Mouse (Mus musculus) testis, adult 2 months (tissue): ENCODE results near the gene Kank1. TPM values are rescaled to one million over a fixed set of nuclear protein-coding genes. Genes with fewer than 3 reads are reported as not detected.

Source experiments
- H3K27ac ChIP-seq: fragments of 200-500 bp; 2 replicates; pipeline ENCODE4 v1.5.1; 2012; ENCODE audit warnings: low read depth, low read length; ENCODE audit not compliant: control insufficient read depth, insufficient read depth
- H3K27me3 ChIP-seq: fragments of 200-500 bp; 2 replicates; pipeline ENCODE4 v1.6.1; 2012; ENCODE audit warnings: mild to moderate bottlenecking, low read length, moderate library complexity; ENCODE audit not compliant: control insufficient read depth, insufficient read depth
- H3K36me3 ChIP-seq: fragments of 200-500 bp; 2 replicates; pipeline ENCODE4 v1.6.1; 2012; ENCODE audit warnings: mild to moderate bottlenecking, low read length; ENCODE audit not compliant: control insufficient read depth, insufficient read depth
- H3K4me1 ChIP-seq: fragments of 200-500 bp; 2 replicates; pipeline ENCODE4 v1.6.1; 2012; ENCODE audit warnings: low read length; ENCODE audit not compliant: control insufficient read depth, insufficient read depth
- H3K4me3 ChIP-seq: fragments of 200-500 bp; 2 replicates; pipeline ENCODE4 v1.5.1; 2012; ENCODE audit warnings: low read depth, mild to moderate bottlenecking, low read length, moderate library complexity, mixed read lengths; ENCODE audit not compliant: control insufficient read depth
- CTCF ChIP-seq: fragments of 200-500 bp; IDR thresholded peaks from 2 replicates; pipeline ENCODE4 v1.5.1; 2012; ENCODE audit warnings: low read depth, mild to moderate bottlenecking, inconsistent platforms, low read length, moderate library complexity; ENCODE audit not compliant: control insufficient read depth, insufficient read depth, insufficient replicate concordance
- POLR2A ChIP-seq: fragments of 200-500 bp; IDR thresholded peaks from 2 replicates; pipeline ENCODE4 v1.6.1; 2012; ENCODE audit warnings: low read depth, mild to moderate bottlenecking, inconsistent platforms, low read length, moderate library complexity; ENCODE audit not compliant: control insufficient read depth
- polyA plus RNA-seq: library from polyadenylated mRNA; depleted of rRNA; stranded (reverse); fragments of >200 nt; gene quantifications from 2 replicates; pipeline ENCODE4 v1.2.3, GENCODE M21; 2012

Gene Kank1
- polyA plus RNA-seq, 1 experiment: 11.0 TPM

DNA sequence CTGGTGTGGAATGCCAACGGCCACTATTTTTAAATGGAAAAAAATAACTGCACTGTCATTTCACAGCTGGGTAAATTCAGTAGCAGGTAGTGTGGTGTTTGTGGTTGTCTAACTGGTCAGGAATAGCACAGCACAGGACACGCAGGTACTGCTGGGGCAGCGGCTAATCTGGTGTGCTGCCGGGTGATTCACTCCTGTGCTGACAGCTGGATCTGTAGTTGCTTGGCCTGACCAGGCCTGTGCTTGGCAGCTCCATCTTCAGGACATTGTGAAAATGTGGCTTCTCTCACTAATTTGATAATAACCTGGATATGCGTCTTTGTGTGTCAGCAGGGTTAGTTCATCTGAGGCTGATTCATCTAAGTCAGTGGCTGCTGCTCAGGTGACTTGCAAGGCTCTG, 189.7 kb downstream of the Kank1 start:
- TF ChIP-seq POLR2A (no peak), CTCF (no peak)
- Histone ChIP-seq H3K27me3 (no peaks in the 10 kb centered on the region), H3K4me3 (no peak overlapping the region), H3K27ac (no peak overlapping the region), H3K4me1 (no peaks in the 10 kb centered on the region), H3K36me3 (no peaks in the 10 kb centered on the region)

DNA sequence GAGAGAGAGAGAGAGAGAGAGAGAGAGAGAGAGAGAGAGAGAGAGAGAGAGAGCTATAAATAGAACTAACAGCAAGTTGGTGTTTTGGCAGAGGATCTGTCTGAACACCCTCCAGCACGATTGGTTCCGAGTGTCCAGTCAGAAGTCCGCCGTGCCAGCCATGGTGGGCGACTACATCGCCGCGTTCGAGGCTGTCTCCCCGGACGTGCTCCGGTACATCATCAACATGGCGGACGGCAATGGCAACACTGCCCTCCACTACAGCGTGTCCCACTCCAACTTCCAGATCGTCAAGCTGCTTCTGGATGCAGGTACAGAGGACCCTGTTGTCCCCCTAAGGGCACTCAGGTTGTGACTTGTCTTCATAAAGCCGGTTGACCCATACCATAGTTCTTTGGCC, 191.1 kb downstream of the Kank1 start:
- H3K4me1 ChIP-seq: no peaks in the 10 kb centered on the region
- H3K36me3 ChIP-seq: no peaks in the 10 kb centered on the region
- TF ChIP-seq CTCF: no peak
- TF ChIP-seq POLR2A: no peak
- H3K27me3 ChIP-seq: no peaks in the 10 kb centered on the region
- no peak overlapping the region for H3K4me3 ChIP-seq
- no peak overlapping the region for H3K27ac ChIP-seq

DNA sequence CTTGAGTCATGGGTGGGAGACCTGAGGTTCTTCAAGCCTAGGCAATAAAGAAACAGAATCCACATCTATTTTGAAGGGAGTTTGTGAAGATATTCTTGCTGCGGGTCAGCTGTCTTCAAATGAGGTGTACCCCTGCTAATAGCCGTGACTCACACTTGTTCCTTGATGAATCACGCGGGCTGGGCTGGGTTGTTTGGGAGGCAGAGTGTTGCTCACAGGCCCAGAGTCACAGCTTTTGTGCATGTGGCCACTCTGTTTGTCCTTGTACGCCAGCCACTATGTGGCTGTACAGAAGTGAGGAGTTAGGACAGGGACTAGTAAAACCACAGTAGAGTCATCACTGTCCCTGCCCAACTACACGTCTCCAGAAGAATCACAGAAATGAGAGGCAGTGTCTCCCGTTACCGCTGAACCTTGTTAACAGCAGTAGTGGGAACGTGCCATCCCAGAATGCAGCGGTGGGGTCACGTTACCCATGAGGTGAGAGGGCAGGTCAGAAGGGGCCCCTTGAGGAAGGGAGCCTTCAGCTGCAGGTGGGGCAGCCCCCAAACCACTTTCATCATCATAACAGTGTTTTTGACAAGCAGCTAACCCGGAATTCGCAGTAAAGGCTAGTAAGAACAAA, 191.7 kb downstream of the Kank1 start:
- TF ChIP-seq CTCF: no peak
- no peak for TF ChIP-seq POLR2A
- no peaks in the 10 kb centered on the region for H3K4me1 ChIP-seq
- H3K27ac ChIP-seq: no peak overlapping the region
- no peaks in the 10 kb centered on the region for H3K36me3 ChIP-seq
- H3K4me3 ChIP-seq: no peak overlapping the region
- H3K27me3 ChIP-seq: no peaks in the 10 kb centered on the region

DNA sequence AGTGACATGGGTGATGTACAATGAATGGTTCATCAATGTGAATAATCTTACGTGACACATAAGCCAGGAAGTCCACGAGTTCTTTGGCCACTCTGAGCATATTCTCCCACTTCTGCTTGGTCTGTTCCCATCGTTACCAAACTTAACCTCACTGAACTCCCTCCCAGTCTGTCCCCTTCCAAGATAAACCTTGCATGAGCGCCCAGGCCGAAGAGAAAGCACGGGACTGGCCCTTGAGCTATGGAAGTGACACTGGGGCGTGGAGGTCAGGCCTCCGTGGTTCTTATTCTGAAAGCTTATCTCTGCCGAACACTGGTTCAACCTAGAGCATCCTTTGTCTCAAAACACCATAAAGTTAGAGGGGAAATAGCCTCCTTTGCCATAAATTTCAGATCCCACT, 194.7 kb downstream of the Kank1 start:
- Histone ChIP-seq H3K4me3 (no peak overlapping the region), H3K27ac (no peak overlapping the region), H3K36me3 (no peaks in the 10 kb centered on the region), H3K27me3 (no peaks in the 10 kb centered on the region), H3K4me1 (no peaks in the 10 kb centered on the region)
- no peak for TF ChIP-seq POLR2A
- no peak for TF ChIP-seq CTCF

DNA sequence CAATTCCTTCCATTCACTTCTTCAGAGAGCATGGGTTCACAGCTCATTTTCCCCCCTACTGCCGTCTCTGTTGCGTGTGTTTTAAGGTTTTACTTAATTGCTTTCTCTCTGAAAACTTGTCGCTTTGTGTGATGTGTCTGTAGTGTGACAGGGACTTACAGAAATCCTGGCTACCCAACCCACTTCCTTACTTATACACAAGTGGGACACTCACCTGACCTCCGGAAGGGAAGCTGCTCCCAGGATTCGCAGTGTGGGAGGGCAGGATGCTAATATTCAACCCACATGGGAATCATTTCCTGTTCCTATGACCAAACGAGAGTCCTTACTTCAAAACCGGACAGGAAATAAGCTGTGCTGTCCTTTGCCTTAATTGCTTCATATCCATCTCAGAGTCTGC, 195.1 kb downstream of the Kank1 start:
- no peak for TF ChIP-seq POLR2A
- no peak for TF ChIP-seq CTCF
- Histone ChIP-seq H3K4me3 (no peak overlapping the region), H3K27me3 (no peaks in the 10 kb centered on the region), H3K27ac (no peak overlapping the region), H3K4me1 (no peaks in the 10 kb centered on the region), H3K36me3 (no peaks in the 10 kb centered on the region)

DNA sequence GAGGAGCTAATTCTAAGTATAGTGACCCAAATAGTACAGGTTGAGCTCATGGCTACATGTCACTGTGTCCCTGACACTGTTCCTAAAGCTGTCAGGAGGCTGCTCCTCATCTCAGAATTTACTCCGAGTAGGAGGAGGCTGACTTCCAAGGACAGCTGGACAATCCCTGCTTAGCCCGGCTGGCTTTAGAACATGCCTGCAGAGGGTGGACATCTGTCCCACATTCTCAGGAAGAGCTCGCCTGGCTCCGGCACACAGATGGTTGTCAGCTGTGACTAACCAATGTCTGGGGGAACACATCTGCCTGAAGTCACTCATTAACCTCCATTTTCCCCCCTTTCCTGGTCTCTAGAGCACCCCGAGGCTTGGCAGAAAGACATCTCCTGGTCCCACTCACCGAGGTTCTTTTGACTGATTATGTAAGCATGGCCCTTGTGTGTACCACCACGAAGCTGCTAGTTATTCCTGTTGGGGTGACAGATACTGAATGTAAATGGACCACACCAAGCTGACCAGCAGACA, 196.5 kb downstream of the Kank1 start:
- no peak overlapping the region for H3K27ac ChIP-seq
- no peak for TF ChIP-seq POLR2A
- TF ChIP-seq CTCF: no peak
- no peaks in the 10 kb centered on the region for H3K4me1 ChIP-seq
- no peaks in the 10 kb centered on the region for H3K27me3 ChIP-seq
- no peaks in the 10 kb centered on the region for H3K36me3 ChIP-seq
- H3K4me3 ChIP-seq: no peak overlapping the region

DNA sequence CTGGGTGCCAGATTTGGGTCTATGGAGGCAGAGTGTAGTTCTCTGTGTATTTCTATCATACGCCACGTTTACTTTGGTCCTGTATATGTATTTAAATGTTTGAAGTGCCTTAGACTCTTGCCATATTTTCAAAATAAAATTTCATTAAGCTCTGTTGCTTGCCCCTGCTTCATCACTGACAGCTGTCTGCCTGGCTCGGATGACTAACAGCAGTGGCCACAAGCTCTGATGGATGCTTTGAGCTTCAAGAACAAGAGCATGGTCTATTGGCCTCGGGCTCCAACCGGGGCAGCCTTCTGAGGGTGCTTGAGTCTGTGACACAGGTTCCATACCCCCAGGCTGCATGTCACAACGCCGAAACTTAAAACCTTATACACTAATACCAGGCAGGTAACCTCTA, 197.6 kb downstream of the Kank1 start:
- Histone ChIP-seq H3K4me1 (no peaks in the 10 kb centered on the region), H3K27me3 (no peaks in the 10 kb centered on the region), H3K36me3 (no peaks in the 10 kb centered on the region), H3K27ac (no peak overlapping the region), H3K4me3 (no peak overlapping the region)
- TF ChIP-seq CTCF (no peak), POLR2A (no peak)
